Mouse (Mus musculus): Measurements from ENCODE around the gene Rrp1b. TPM values are rescaled to one million over a fixed set of nuclear protein-coding genes. Genes with fewer than 3 reads are reported as not detected.

Gene Rrp1b
- polyA plus RNA-seq (2016; fragmentation: Nextera tagmentation; extraction: Ambion mirVana), result 44.7 and 45.4 TPM in 2 replicates

DNA sequence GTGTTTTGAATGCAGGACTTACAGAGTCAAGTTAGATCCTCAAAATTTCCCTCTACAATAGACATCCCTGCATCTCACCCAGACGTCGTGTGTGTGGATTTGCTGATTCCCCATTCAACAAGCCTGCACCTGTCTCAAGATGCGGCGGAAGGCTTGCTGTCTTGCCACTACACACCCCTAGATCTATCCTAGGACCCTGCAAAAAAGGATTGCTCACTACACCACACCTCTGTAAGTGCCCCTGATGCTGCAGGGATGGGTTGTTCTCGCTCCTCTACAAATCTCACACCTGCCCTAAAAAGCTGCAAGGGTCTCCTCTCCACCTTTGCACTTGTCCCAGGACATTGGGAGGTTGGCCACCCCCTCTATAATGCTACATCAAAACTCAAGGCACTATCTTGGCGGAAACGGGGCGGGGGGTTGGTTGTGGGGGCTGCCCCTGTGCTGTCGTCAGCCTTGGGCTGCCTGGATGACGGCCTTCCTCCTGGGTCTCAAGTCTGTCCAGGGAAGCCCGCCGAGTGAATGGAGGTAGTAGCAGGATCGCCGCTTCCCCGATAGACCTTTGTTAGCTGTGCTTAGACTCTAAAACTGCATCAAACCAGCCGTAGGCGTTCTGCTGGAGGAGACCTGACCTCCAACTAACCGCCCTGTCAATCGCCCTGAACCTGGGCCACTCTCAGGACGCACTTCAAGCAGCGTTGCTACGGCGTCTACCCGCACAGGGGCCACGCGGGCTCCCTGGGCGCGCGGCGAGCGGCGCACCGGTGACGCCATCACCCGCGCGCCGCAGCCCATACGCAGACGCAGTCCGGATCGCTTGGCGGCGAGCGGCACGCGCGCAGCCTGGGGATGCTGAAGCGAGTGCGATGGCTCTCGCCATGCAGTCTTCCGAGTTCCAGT, at the start of gene Rrp1b, which contains the start of gene Hsf2bp:
Gene Rrp1b, plus strand, starts transcription at position 492 of the 900 bp plus-strand sequence.
Gene Hsf2bp, minus strand, starts transcription at position 741 of the 900 bp plus-strand sequence.
- 5% methylated on average over 52 of the region's 52 CpGs for WGBS
- no peaks in the 10 kb centered on the region for H3K9me3 ChIP-seq (replicated peaks)
- H3K4me3 ChIP-seq, result peak within 1 kb of the TSS; percentile 86
- H3K4me2 ChIP-seq (replicated peaks), result peak within 1 kb of the TSS; percentile 95
- peaks cover 27% of the 10 kb centered on the region for H3K4me1 ChIP-seq
- H3K9ac ChIP-seq, result peak within 1 kb of the TSS; percentile 81
- H3K27ac ChIP-seq, result peak within 1 kb of the TSS; percentile 80
- no peaks in the 10 kb centered on the region for H3K27me3 ChIP-seq
- ATAC-seq (ENCODE audit: low FRiP score), result peak; percentile 97
- H3K36me3 ChIP-seq, result 0 out of 2 replicates have a peak, but pooled peaks cover under 1% of the 10 kb centered on the region

DNA sequence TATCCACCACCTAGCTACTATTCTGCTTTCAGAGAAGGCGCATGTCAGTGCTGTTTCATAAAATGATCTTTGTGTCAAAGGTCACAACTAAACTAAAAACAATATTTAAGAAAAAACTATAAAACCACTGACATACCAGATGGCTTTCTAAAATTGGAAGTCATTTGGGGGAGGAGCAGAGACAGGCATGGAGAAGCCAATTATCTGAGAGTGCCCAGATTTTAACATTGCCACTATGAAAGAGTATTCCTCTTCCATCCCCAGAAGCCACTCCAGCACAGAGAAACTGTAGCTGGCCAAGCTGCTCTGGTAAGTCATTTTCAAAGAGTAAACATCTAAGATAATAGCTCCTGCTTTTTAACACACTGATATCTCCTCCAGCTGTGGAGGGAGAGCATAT, 49.0 kb upstream of the Rrp1b start:
- no peaks in the 10 kb centered on the region for H3K36me3 ChIP-seq
- H3K4me3 ChIP-seq, result no peak overlapping the region
- no peaks in the 10 kb centered on the region for H3K9me3 ChIP-seq (replicated peaks)
- no peak overlapping the region for H3K4me2 ChIP-seq (replicated peaks)
- no peaks in the 10 kb centered on the region for H3K27me3 ChIP-seq
- no peak for ATAC-seq (ENCODE audit: low FRiP score)
- 98% methylated on average over 1 of the region's 1 CpGs for WGBS
- H3K27ac ChIP-seq, result no peak overlapping the region
- no peak overlapping the region for H3K9ac ChIP-seq
- H3K4me1 ChIP-seq, result no peaks in the 10 kb centered on the region

DNA sequence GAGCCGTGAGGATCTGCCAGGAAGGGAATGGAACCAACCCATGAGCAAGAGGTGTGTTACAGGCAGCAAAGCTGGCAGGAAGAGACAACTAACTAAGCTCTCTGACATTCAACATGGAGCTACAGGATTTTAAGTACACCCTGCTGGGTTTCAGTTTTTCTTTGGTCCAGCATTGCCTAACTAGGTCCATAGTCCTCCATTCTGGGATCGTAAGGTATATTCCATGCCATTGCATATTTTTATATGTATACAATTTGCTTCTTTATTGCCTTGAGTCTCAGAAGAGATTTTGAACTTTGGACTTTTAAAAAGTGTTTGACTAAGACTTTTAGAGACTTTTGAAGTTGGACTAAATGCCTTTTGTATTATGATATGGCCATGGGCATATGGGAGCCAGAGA, 46.9 kb upstream of the Rrp1b start:
- no peaks in the 10 kb centered on the region for H3K9me3 ChIP-seq (replicated peaks)
- H3K4me1 ChIP-seq, result no peaks in the 10 kb centered on the region
- H3K4me3 ChIP-seq, result no peak overlapping the region
- no peaks in the 10 kb centered on the region for H3K27me3 ChIP-seq
- H3K27ac ChIP-seq, result no peak overlapping the region
- H3K36me3 ChIP-seq, result no peaks in the 10 kb centered on the region
- 92% methylated on average over 2 of the region's 2 CpGs for WGBS
- no peak overlapping the region for H3K4me2 ChIP-seq (replicated peaks)
- no peak for ATAC-seq (ENCODE audit: low FRiP score)
- H3K9ac ChIP-seq, result no peak overlapping the region

GRCm38 (mm10) chr17:31992004-31992403, 43.9 kb upstream of the Rrp1b start:
- no peaks in the 10 kb centered on the region for H3K27me3 ChIP-seq
- no peak overlapping the region for H3K27ac ChIP-seq
- 67% methylated on average over 2 of the region's 2 CpGs for WGBS
- H3K9me3 ChIP-seq (replicated peaks), result no peaks in the 10 kb centered on the region
- H3K4me2 ChIP-seq (replicated peaks), result no peak overlapping the region
- no peaks in the 10 kb centered on the region for H3K4me1 ChIP-seq
- no peak for ATAC-seq (ENCODE audit: low FRiP score)
- no peaks in the 10 kb centered on the region for H3K36me3 ChIP-seq
- no peak overlapping the region for H3K9ac ChIP-seq
- no peak overlapping the region for H3K4me3 ChIP-seq

DNA sequence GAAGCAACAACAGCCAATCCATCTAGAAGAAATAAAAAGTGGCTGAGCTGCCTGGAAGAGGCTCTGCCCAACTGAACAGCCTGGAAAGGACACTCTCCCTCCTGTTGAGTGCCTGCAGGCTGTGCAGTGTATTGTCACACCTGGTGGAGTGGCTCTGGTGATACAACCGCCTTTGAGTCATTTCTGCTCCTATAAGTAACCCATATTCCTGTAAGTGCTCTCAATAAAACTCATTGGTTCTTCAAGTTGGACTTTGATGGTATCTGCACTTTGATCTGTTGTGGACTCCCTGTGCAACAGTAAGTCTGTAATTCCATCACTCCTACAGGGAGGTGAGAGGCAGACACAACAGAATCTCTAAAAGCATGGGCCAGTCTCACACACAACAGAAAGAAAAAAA, 42.5 kb upstream of the Rrp1b start:
- no peaks in the 10 kb centered on the region for H3K4me1 ChIP-seq
- no peaks in the 10 kb centered on the region for H3K36me3 ChIP-seq
- 87% methylated on average over 1 of the region's 1 CpGs for WGBS
- H3K27me3 ChIP-seq, result no peaks in the 10 kb centered on the region
- H3K27ac ChIP-seq, result no peak overlapping the region
- H3K9ac ChIP-seq, result no peak overlapping the region
- H3K9me3 ChIP-seq (replicated peaks), result no peaks in the 10 kb centered on the region
- no peak overlapping the region for H3K4me2 ChIP-seq (replicated peaks)
- H3K4me3 ChIP-seq, result no peak overlapping the region
- no peak for ATAC-seq (ENCODE audit: low FRiP score)

- no peaks in the 10 kb centered on the region for H3K9me3 ChIP-seq (replicated peaks)
- H3K4me2 ChIP-seq (replicated peaks), result no peak overlapping the region
- H3K9ac ChIP-seq, result no peak overlapping the region
- H3K4me3 ChIP-seq, result no peak overlapping the region
- H3K4me1 ChIP-seq, result no peaks in the 10 kb centered on the region
- no peak overlapping the region for H3K27ac ChIP-seq
- no peaks in the 10 kb centered on the region for H3K27me3 ChIP-seq
- no peaks in the 10 kb centered on the region for H3K36me3 ChIP-seq
- no peak for ATAC-seq (ENCODE audit: low FRiP score)
These were observed 41.8 kb upstream of the Rrp1b start for GRCm38 (mm10) chr17:31994132-31994531.

- 86% methylated on average over 2 of the region's 2 CpGs for WGBS
- Histone ChIP-seq H3K4me1 (no peaks in the 10 kb centered on the region), H3K9me3 (replicated peaks) (no peaks in the 10 kb centered on the region), H3K9ac (no peak overlapping the region), H3K27me3 (no peaks in the 10 kb centered on the region), H3K4me2 (replicated peaks) (no peak overlapping the region), H3K4me3 (no peak overlapping the region), H3K27ac (no peak overlapping the region), H3K36me3 (no peaks in the 10 kb centered on the region)
- no peak for ATAC-seq (ENCODE audit: low FRiP score)
These were observed 40.1 kb upstream of the Rrp1b start for GRCm38 (mm10) chr17:31995784-31996183.

GRCm38 (mm10) chr17:31996331-31996730, 39.6 kb upstream of the Rrp1b start:
- H3K27me3 ChIP-seq, result no peaks in the 10 kb centered on the region
- ATAC-seq (ENCODE audit: low FRiP score), result no peak
- no peaks in the 10 kb centered on the region for H3K36me3 ChIP-seq
- no peaks in the 10 kb centered on the region for H3K4me1 ChIP-seq
- WGBS, result 66% methylated on average over 4 of the region's 4 CpGs
- no peaks in the 10 kb centered on the region for H3K9me3 ChIP-seq (replicated peaks)
- no peak overlapping the region for H3K9ac ChIP-seq
- no peak overlapping the region for H3K27ac ChIP-seq
- H3K4me3 ChIP-seq, result no peak overlapping the region
- H3K4me2 ChIP-seq (replicated peaks), result no peak overlapping the region

- Histone ChIP-seq H3K36me3 (no peaks in the 10 kb centered on the region), H3K4me1 (no peaks in the 10 kb centered on the region), H3K4me2 (replicated peaks) (no peak overlapping the region), H3K27me3 (no peaks in the 10 kb centered on the region), H3K4me3 (no peak overlapping the region), H3K27ac (no peak overlapping the region), H3K9me3 (replicated peaks) (no peaks in the 10 kb centered on the region), H3K9ac (no peak overlapping the region)
- ATAC-seq (ENCODE audit: low FRiP score), result no peak
- 80% methylated on average over 1 of the region's 1 CpGs for WGBS
These were observed 37.5 kb upstream of the Rrp1b start for GRCm38 (mm10) chr17:31998351-31998750.

GRCm38 (mm10) chr17:32003251-32003650, 32.6 kb upstream of the Rrp1b start:
- no peak for ATAC-seq (ENCODE audit: low FRiP score)
- no peak overlapping the region for H3K4me3 ChIP-seq
- H3K9ac ChIP-seq, result no peak overlapping the region
- no peak overlapping the region for H3K4me2 ChIP-seq (replicated peaks)
- no peak overlapping the region for H3K27ac ChIP-seq
- no peaks in the 10 kb centered on the region for H3K36me3 ChIP-seq
- H3K4me1 ChIP-seq, result no peaks in the 10 kb centered on the region
- 90% methylated on average over 3 of the region's 3 CpGs for WGBS
- H3K27me3 ChIP-seq, result no peaks in the 10 kb centered on the region
- H3K9me3 ChIP-seq (replicated peaks), result 0 out of 2 replicates have a peak, but pooled peaks cover 4% of the 10 kb centered on the region

- Histone ChIP-seq H3K9me3 (replicated peaks) (0 out of 2 replicates have a peak, but pooled peaks cover 4% of the 10 kb centered on the region), H3K27ac (no peak overlapping the region), H3K36me3 (no peaks in the 10 kb centered on the region), H3K4me2 (replicated peaks) (no peak overlapping the region), H3K27me3 (no peaks in the 10 kb centered on the region), H3K4me1 (no peaks in the 10 kb centered on the region), H3K9ac (no peak overlapping the region), H3K4me3 (no peak overlapping the region)
- 85% methylated on average over 5 of the region's 5 CpGs for WGBS
- ATAC-seq (ENCODE audit: low FRiP score), result no peak
These were observed 29.1 kb upstream of the Rrp1b start for GRCm38 (mm10) chr17:32006800-32007199.

- H3K9ac ChIP-seq, result no peak overlapping the region
- H3K4me1 ChIP-seq, result no peaks in the 10 kb centered on the region
- H3K27ac ChIP-seq, result no peak overlapping the region
- no peak overlapping the region for H3K4me3 ChIP-seq
- 85% methylated on average over 6 of the region's 6 CpGs for WGBS
- no peak overlapping the region for H3K4me2 ChIP-seq (replicated peaks)
- H3K27me3 ChIP-seq, result no peaks in the 10 kb centered on the region
- no peaks in the 10 kb centered on the region for H3K36me3 ChIP-seq
- no peaks in the 10 kb centered on the region for H3K9me3 ChIP-seq (replicated peaks)
- ATAC-seq (ENCODE audit: low FRiP score), result no peak
These were observed 24.2 kb upstream of the Rrp1b start for GRCm38 (mm10) chr17:32011694-32012093.

DNA sequence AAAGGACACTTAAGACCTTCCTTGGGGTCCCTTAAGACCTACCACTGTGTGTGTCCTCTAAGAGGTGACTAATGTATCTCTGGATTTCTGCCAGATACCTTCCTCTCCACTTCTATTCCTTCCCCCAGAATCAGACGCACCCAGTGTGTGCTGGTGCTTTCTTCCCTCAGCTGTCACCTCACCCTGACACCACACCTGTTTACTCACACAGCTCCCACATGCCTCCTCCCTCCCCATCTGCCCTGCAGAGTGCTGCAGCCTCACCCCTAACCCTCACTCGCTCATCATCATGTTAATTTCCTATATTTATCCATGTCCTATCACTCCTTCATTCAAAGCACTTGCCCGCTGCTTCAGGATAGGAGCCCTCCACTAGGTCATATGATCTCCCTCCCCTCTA, 23.6 kb upstream of the Rrp1b start:
- Histone ChIP-seq H3K4me1 (no peaks in the 10 kb centered on the region), H3K27ac (no peak overlapping the region), H3K9me3 (replicated peaks) (no peaks in the 10 kb centered on the region), H3K4me3 (no peak overlapping the region), H3K4me2 (replicated peaks) (no peak overlapping the region), H3K9ac (no peak overlapping the region), H3K36me3 (no peaks in the 10 kb centered on the region), H3K27me3 (no peaks in the 10 kb centered on the region)
- no peak for ATAC-seq (ENCODE audit: low FRiP score)
- WGBS, result 63% methylated on average over 3 of the region's 3 CpGs
